Mouse (Mus musculus): ENCODE data around the gene Gm10260. TPM values are rescaled to one million over a fixed set of nuclear protein-coding genes. Genes with fewer than 3 reads are reported as not detected.

Gm10260 gene
- polyA plus RNA-seq, 1 experiment from 2014 or later: 4.0 TPM

- no peaks in the 10 kb centered on the region for H3K36me3 ChIP-seq (ENCODE audit: control insufficient read depth, insufficient read depth, low read length)
- H3K27me3 ChIP-seq (replicated peaks; ENCODE audit: control insufficient read depth, insufficient read depth, low read length): no peaks in the 10 kb centered on the region
- DNase-seq (ENCODE audit: low spot score): no peak
- no peak overlapping the region for H3K9ac ChIP-seq (ENCODE audit: low read length)
- no peak overlapping the region for H3K4me2 ChIP-seq (ENCODE audit: low read length)
- no peak overlapping the region for H3K4me3 ChIP-seq (ENCODE audit: low read depth, low read length)
- WGBS: 65% methylated on average over 2 of the region's 2 CpGs
- H3K4me1 ChIP-seq (replicated peaks; ENCODE audit: control insufficient read depth, insufficient read depth, low read length): no peaks in the 10 kb centered on the region
- H3K9me3 ChIP-seq (ENCODE audit: control insufficient read depth, low read length): no peaks in the 10 kb centered on the region
- ATAC-seq (replicated peaks; ENCODE audit: low FRiP score, low TSS enrichment, low read depth): no peak
- no peak overlapping the region for H3K27ac ChIP-seq (ENCODE audit: low read depth)
Measured at GRCm38 (mm10) chr13:97744036-97744435, 16.4 kb downstream of the Gm10260 start.

DNA sequence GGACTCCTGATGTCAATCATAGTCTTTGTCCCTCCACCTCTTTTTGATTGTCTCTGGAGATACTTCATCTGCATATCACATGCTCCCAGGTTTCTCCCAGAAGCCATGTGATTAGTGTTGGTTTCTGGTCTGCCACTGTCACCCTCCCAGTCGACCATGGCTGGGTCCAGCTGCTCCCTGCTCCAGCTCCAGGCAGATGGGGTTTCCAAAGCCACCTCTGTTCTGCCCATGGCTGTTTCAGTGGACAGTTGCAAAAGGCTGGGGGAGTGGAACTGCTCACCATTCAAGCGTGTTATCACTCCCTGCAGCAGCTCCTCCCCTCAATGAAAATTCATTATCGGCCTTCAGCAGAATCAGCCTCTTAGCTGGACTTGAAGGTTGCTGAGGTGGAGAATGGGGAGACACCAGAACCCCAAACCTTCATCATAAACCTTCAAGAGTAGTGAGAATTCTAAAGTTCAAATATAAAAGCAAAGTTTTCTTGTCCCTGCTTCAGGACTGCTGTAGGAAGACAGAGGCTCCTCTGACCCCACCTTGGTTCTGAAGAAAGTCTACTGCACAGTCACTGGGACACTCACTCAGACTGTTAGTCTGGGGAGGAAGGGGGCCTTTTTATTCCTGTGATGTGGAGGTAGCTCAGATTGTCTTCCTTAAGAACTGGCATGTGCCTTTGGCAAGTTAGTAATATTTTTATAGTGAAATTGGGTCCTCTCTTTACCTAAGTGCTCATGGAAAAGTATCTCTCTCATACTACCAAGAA, 17.0 kb downstream of the Gm10260 start:
- H3K4me1 ChIP-seq (replicated peaks; ENCODE audit: control insufficient read depth, insufficient read depth, low read length): no peaks in the 10 kb centered on the region
- 61% methylated on average over 3 of the region's 3 CpGs for WGBS
- DNase-seq (ENCODE audit: low spot score): no peak
- no peak overlapping the region for H3K4me3 ChIP-seq (ENCODE audit: low read depth, low read length)
- no peaks in the 10 kb centered on the region for H3K36me3 ChIP-seq (ENCODE audit: control insufficient read depth, insufficient read depth, low read length)
- no peaks in the 10 kb centered on the region for H3K9me3 ChIP-seq (ENCODE audit: control insufficient read depth, low read length)
- ATAC-seq (replicated peaks; ENCODE audit: low FRiP score, low TSS enrichment, low read depth): no peak
- H3K27ac ChIP-seq (ENCODE audit: low read depth): no peak overlapping the region
- H3K4me2 ChIP-seq (ENCODE audit: low read length): no peak overlapping the region
- H3K27me3 ChIP-seq (replicated peaks; ENCODE audit: control insufficient read depth, insufficient read depth, low read length): no peaks in the 10 kb centered on the region
- no peak overlapping the region for H3K9ac ChIP-seq (ENCODE audit: low read length)

DNA sequence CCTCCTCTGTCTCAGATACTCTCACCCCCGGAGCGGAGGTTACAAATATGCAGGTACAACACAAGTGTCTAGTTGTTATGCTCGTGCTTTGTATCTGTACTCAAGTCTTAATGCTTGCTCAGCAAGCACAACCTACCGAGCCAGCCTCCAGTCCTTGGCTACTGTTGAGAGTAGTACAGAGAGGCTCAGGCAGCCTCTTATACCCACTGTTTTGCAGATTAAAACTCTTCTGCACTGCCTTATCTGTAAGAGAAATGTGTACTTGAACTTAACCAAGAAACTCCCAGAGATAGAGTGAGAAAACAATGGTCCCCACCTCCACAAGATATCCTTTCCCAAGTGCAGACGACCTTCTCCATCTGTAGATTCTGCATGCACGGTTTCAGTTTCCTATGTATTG, 24.5 kb downstream of the Gm10260 start:
- H3K4me1 ChIP-seq (replicated peaks; ENCODE audit: control insufficient read depth, insufficient read depth, low read length): no peaks in the 10 kb centered on the region
- H3K4me2 ChIP-seq (ENCODE audit: low read length): no peak overlapping the region
- H3K27me3 ChIP-seq (replicated peaks; ENCODE audit: control insufficient read depth, insufficient read depth, low read length): no peaks in the 10 kb centered on the region
- H3K9ac ChIP-seq (ENCODE audit: low read length): no peak overlapping the region
- H3K4me3 ChIP-seq (ENCODE audit: low read depth, low read length): no peak overlapping the region
- H3K27ac ChIP-seq (ENCODE audit: low read depth): no peak overlapping the region
- DNase-seq (ENCODE audit: low spot score) (no peak), ATAC-seq (replicated peaks; ENCODE audit: low FRiP score, low TSS enrichment, low read depth) (no peak)
- H3K36me3 ChIP-seq (ENCODE audit: control insufficient read depth, insufficient read depth, low read length): no peaks in the 10 kb centered on the region
- 89% methylated on average over 6 of the region's 6 CpGs for WGBS
- no peaks in the 10 kb centered on the region for H3K9me3 ChIP-seq (ENCODE audit: control insufficient read depth, low read length)

GRCm38 (mm10) chr13:97734760-97735159, 25.7 kb downstream of the Gm10260 start:
- no peak overlapping the region for H3K9ac ChIP-seq (ENCODE audit: low read length)
- H3K36me3 ChIP-seq (ENCODE audit: control insufficient read depth, insufficient read depth, low read length): no peaks in the 10 kb centered on the region
- no peak overlapping the region for H3K27ac ChIP-seq (ENCODE audit: low read depth)
- no peak for ATAC-seq (replicated peaks; ENCODE audit: low FRiP score, low TSS enrichment, low read depth)
- no peak overlapping the region for H3K4me2 ChIP-seq (ENCODE audit: low read length)
- no peak for DNase-seq (ENCODE audit: low spot score)
- no peaks in the 10 kb centered on the region for H3K27me3 ChIP-seq (replicated peaks; ENCODE audit: control insufficient read depth, insufficient read depth, low read length)
- H3K9me3 ChIP-seq (ENCODE audit: control insufficient read depth, low read length): no peaks in the 10 kb centered on the region
- no peak overlapping the region for H3K4me3 ChIP-seq (ENCODE audit: low read depth, low read length)
- no peaks in the 10 kb centered on the region for H3K4me1 ChIP-seq (replicated peaks; ENCODE audit: control insufficient read depth, insufficient read depth, low read length)
- 92% methylated on average over 3 of the region's 3 CpGs for WGBS

GRCm38 (mm10) chr13:97725160-97725825, 35.1 kb downstream of the Gm10260 start:
- DNase-seq (ENCODE audit: low spot score) (no peak), ATAC-seq (replicated peaks; ENCODE audit: low FRiP score, low TSS enrichment, low read depth) (no peak)
- Histone ChIP-seq H3K4me3 (ENCODE audit: low read depth, low read length) (no peak overlapping the region), H3K9me3 (ENCODE audit: control insufficient read depth, low read length) (no peaks in the 10 kb centered on the region), H3K4me1 (replicated peaks; ENCODE audit: control insufficient read depth, insufficient read depth, low read length) (no peaks in the 10 kb centered on the region), H3K27me3 (replicated peaks; ENCODE audit: control insufficient read depth, insufficient read depth, low read length) (no peaks in the 10 kb centered on the region), H3K36me3 (ENCODE audit: control insufficient read depth, insufficient read depth, low read length) (no peaks in the 10 kb centered on the region), H3K4me2 (ENCODE audit: low read length) (no peak overlapping the region), H3K27ac (ENCODE audit: low read depth) (no peak overlapping the region), H3K9ac (ENCODE audit: low read length) (no peak overlapping the region)
- 68% methylated on average over 11 of the region's 11 CpGs for WGBS

DNA sequence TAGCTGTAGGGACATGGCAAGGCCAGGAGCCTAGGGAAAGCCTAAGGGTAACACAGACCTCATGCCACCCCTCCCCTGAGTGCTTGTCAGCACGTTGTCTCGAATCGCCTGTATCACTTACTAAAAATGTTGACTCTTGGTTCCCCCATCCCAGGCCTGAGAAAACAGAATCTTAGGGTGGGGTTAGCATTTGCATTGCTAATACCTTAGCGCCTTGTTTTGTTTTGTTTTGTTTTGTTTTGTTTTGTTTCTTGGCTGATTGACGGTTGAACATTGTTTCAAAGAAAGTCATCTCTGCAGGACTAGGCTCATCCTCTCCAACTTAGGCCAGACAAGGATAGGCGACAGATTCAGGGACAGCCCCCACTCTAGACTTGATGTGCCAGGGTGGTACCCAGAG, 35.9 kb downstream of the Gm10260 start:
- no peak for DNase-seq (ENCODE audit: low spot score)
- no peaks in the 10 kb centered on the region for H3K27me3 ChIP-seq (replicated peaks; ENCODE audit: control insufficient read depth, insufficient read depth, low read length)
- WGBS: 81% methylated on average over 6 of the region's 6 CpGs
- H3K9ac ChIP-seq (ENCODE audit: low read length): no peak overlapping the region
- no peaks in the 10 kb centered on the region for H3K4me1 ChIP-seq (replicated peaks; ENCODE audit: control insufficient read depth, insufficient read depth, low read length)
- no peak for ATAC-seq (replicated peaks; ENCODE audit: low FRiP score, low TSS enrichment, low read depth)
- H3K9me3 ChIP-seq (ENCODE audit: control insufficient read depth, low read length): no peaks in the 10 kb centered on the region
- no peak overlapping the region for H3K27ac ChIP-seq (ENCODE audit: low read depth)
- H3K4me2 ChIP-seq (ENCODE audit: low read length): no peak overlapping the region
- no peak overlapping the region for H3K4me3 ChIP-seq (ENCODE audit: low read depth, low read length)
- no peaks in the 10 kb centered on the region for H3K36me3 ChIP-seq (ENCODE audit: control insufficient read depth, insufficient read depth, low read length)

GRCm38 (mm10) chr13:97712506-97713275, 47.7 kb downstream of the Gm10260 start:
- Histone ChIP-seq H3K4me2 (ENCODE audit: low read length) (no peak overlapping the region), H3K4me1 (replicated peaks; ENCODE audit: control insufficient read depth, insufficient read depth, low read length) (no peaks in the 10 kb centered on the region), H3K36me3 (ENCODE audit: control insufficient read depth, insufficient read depth, low read length) (no peaks in the 10 kb centered on the region), H3K4me3 (ENCODE audit: low read depth, low read length) (no peak overlapping the region), H3K9me3 (ENCODE audit: control insufficient read depth, low read length) (no peaks in the 10 kb centered on the region), H3K27me3 (replicated peaks; ENCODE audit: control insufficient read depth, insufficient read depth, low read length) (no peaks in the 10 kb centered on the region), H3K27ac (ENCODE audit: low read depth) (peak overlapping the region; percentile 5; the same call in 1 of the 2 replicates), H3K9ac (ENCODE audit: low read length) (no peak overlapping the region)
- 0 out of 2 replicates have a peak, but pooled peaks have one; percentile 27 for ATAC-seq (replicated peaks; ENCODE audit: low FRiP score, low TSS enrichment, low read depth)
- WGBS: 38% methylated on average over 8 of the region's 8 CpGs
- DNase-seq (ENCODE audit: low spot score): no peak

DNA sequence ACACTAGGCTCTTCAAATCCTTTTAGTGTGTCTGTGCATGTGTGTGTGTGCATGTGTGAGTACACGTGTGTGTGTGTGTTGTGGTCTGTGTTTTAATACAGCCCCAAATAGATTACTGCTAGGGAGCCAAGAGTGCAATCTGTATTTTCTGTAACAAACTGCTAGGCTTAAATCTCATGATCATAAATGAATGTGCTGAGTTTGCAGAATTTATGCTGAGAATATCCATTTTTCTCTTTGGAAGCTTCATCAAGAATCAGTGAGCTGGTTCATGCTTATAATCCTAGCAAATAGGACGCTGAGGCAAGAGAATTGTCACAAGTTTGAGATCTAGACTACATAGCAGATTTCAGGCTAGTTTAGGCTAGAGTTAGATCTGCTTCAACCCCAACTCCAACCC, 48.9 kb downstream of the Gm10260 start:
- Histone ChIP-seq H3K9me3 (ENCODE audit: control insufficient read depth, low read length) (no peaks in the 10 kb centered on the region), H3K4me1 (replicated peaks; ENCODE audit: control insufficient read depth, insufficient read depth, low read length) (no peaks in the 10 kb centered on the region), H3K27me3 (replicated peaks; ENCODE audit: control insufficient read depth, insufficient read depth, low read length) (no peaks in the 10 kb centered on the region), H3K36me3 (ENCODE audit: control insufficient read depth, insufficient read depth, low read length) (no peaks in the 10 kb centered on the region), H3K9ac (ENCODE audit: low read length) (no peak overlapping the region), H3K4me3 (ENCODE audit: low read depth, low read length) (no peak overlapping the region), H3K27ac (ENCODE audit: low read depth) (no peak overlapping the region), H3K4me2 (ENCODE audit: low read length) (no peak overlapping the region)
- no peak for DNase-seq (ENCODE audit: low spot score)
- WGBS: 85% methylated on average over 2 of the region's 2 CpGs
- no peak for ATAC-seq (replicated peaks; ENCODE audit: low FRiP score, low TSS enrichment, low read depth)

Data from intestine, embryonic 14.5 days (tissue).